Mouse (Mus musculus): ENCODE data around the gene Uchl1. TPM values are rescaled to one million over a fixed set of nuclear protein-coding genes. Genes with fewer than 3 reads are reported as not detected.

The Uchl1 gene
- polyA plus RNA-seq, 1 experiment from 2014 or later = 73.4 TPM

DNA sequence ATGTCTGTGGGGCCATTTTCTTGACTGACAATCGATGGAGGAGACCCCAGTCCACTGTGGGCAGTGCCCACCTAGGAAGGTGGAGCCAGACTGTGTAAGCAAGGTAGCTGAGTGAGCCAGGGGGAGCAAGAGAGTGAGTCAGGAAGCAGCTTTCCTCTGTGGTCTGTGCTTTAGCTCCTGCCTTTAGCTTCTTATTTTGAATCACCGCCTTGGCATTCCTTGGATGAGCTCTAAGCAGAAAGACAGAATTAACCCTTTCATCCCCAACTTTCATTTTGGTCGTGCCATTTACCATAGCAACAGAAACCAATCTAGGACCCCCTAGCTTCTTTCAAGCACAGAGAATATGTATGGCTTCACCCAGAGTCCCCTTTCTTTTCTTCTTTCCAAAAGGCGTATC is 42.0 kb downstream of the Uchl1 start:
- 52% methylated on average over 4 of the region's 4 CpGs for WGBS
- no peak overlapping the region for H3K4me2 ChIP-seq (replicated peaks; ENCODE audit: low read depth)
- H3K4me3 ChIP-seq (ENCODE audit: low read depth, low read length) = no peak overlapping the region
- no peaks in the 10 kb centered on the region for H3K27me3 ChIP-seq (replicated peaks; ENCODE audit: control insufficient read depth, insufficient read depth, low read length)
- H3K27ac ChIP-seq (ENCODE audit: low read depth, low read length) = no peak overlapping the region
- H3K4me1 ChIP-seq (replicated peaks; ENCODE audit: control insufficient read depth, insufficient read depth, low read length) = no peaks in the 10 kb centered on the region
- TF ChIP-seq CTCF (IDR thresholded peaks at IDR 0.05; ENCODE audit: low read depth) = no peak
- no peak overlapping the region for H3K9ac ChIP-seq (ENCODE audit: low read depth, low read length)
- no peak for ATAC-seq
- no peaks in the 10 kb centered on the region for H3K36me3 ChIP-seq (ENCODE audit: control insufficient read depth, insufficient read depth)
- H3K9me3 ChIP-seq (ENCODE audit: control insufficient read depth) = no peaks in the 10 kb centered on the region

DNA sequence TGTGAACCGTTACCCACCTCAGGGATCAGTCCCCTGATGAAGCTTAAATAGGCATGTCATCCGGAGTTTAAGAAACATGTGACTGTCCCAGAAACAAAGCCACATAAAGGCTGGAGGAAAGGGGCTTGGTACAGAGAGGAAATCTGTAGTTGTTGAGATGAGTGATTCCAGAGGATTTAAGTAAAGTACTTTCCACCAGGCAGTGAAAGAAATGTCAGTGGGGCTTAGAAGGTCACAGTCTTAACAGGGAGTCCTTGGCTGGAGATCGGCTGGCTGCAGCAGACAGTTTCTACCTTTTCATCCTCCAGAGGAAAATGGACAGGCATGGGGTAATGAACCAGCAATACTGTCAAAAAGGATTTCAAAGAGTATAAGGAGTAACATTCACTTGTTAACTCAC is 42.5 kb downstream of the Uchl1 start:
- no peak for ATAC-seq
- Histone ChIP-seq H3K9ac (ENCODE audit: low read depth, low read length) (no peak overlapping the region), H3K4me2 (replicated peaks; ENCODE audit: low read depth) (no peak overlapping the region), H3K4me3 (ENCODE audit: low read depth, low read length) (no peak overlapping the region), H3K9me3 (ENCODE audit: control insufficient read depth) (no peaks in the 10 kb centered on the region), H3K36me3 (ENCODE audit: control insufficient read depth, insufficient read depth) (no peaks in the 10 kb centered on the region), H3K27me3 (replicated peaks; ENCODE audit: control insufficient read depth, insufficient read depth, low read length) (no peaks in the 10 kb centered on the region), H3K4me1 (replicated peaks; ENCODE audit: control insufficient read depth, insufficient read depth, low read length) (no peaks in the 10 kb centered on the region), H3K27ac (ENCODE audit: low read depth, low read length) (no peak overlapping the region)
- no peak for TF ChIP-seq CTCF (IDR thresholded peaks at IDR 0.05; ENCODE audit: low read depth)
- 68% methylated on average over 3 of the region's 3 CpGs for WGBS

DNA sequence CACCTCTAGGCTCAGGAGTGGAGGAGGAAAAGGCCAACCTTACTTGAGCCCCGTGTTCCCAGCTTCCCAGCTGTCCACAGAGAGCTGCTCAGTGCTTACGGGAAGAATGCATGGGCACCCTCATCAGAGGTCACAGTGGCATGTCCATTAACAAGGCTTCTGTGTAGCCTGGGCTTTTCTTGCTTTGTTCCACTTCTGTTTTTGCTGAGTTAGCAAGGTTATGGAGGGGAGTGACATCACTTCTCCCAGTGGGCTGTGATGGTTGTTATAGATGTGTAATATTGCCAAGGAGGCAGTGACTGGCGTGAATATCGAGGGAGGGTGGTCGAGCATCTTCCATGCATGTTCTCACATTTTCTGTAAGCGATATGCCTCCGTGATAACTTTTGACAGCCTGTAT is 43.0 kb downstream of the Uchl1 start:
- Histone ChIP-seq H3K4me1 (replicated peaks; ENCODE audit: control insufficient read depth, insufficient read depth, low read length) (no peaks in the 10 kb centered on the region), H3K9me3 (ENCODE audit: control insufficient read depth) (no peaks in the 10 kb centered on the region), H3K27me3 (replicated peaks; ENCODE audit: control insufficient read depth, insufficient read depth, low read length) (no peaks in the 10 kb centered on the region), H3K4me2 (replicated peaks; ENCODE audit: low read depth) (no peak overlapping the region), H3K9ac (ENCODE audit: low read depth, low read length) (no peak overlapping the region), H3K4me3 (ENCODE audit: low read depth, low read length) (no peak overlapping the region), H3K36me3 (ENCODE audit: control insufficient read depth, insufficient read depth) (no peaks in the 10 kb centered on the region), H3K27ac (ENCODE audit: low read depth, low read length) (no peak overlapping the region)
- no peak for TF ChIP-seq CTCF (IDR thresholded peaks at IDR 0.05; ENCODE audit: low read depth)
- 78% methylated on average over 7 of the region's 7 CpGs for WGBS
- no peak for ATAC-seq

DNA sequence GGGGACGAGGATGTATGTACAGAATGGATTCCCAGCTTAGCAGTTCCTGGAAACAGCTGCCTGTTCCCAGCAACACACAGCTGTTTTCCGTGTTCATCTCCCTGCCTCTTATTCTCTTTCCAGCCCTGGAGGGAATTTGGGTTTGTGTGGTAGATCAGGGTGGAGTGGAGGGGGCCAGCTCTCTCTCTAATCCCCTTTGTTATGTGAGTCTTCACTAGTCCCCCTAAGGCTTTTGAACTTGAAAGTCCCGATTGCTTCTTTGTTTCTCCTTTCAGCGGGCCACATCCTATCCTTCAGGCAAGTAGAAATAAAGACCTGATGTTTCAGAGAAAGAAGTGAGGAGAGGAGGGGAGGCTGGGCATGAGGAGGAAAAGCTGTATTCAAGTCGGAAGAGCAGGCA is 45.0 kb downstream of the Uchl1 start:
- H3K9ac ChIP-seq (ENCODE audit: low read depth, low read length) = no peak overlapping the region
- ATAC-seq = no peak
- WGBS = 43% methylated on average over 5 of the region's 5 CpGs
- no peak for TF ChIP-seq CTCF (IDR thresholded peaks at IDR 0.05; ENCODE audit: low read depth)
- H3K4me3 ChIP-seq (ENCODE audit: low read depth, low read length) = no peak overlapping the region
- H3K4me1 ChIP-seq (replicated peaks; ENCODE audit: control insufficient read depth, insufficient read depth, low read length) = no peaks in the 10 kb centered on the region
- H3K36me3 ChIP-seq (ENCODE audit: control insufficient read depth, insufficient read depth) = no peaks in the 10 kb centered on the region
- H3K27ac ChIP-seq (ENCODE audit: low read depth, low read length) = no peak overlapping the region
- H3K9me3 ChIP-seq (ENCODE audit: control insufficient read depth) = no peaks in the 10 kb centered on the region
- no peak overlapping the region for H3K4me2 ChIP-seq (replicated peaks; ENCODE audit: low read depth)
- H3K27me3 ChIP-seq (replicated peaks; ENCODE audit: control insufficient read depth, insufficient read depth, low read length) = no peaks in the 10 kb centered on the region

- no peak for TF ChIP-seq CTCF (IDR thresholded peaks at IDR 0.05; ENCODE audit: low read depth)
- Histone ChIP-seq H3K36me3 (ENCODE audit: control insufficient read depth, insufficient read depth) (no peaks in the 10 kb centered on the region), H3K4me1 (replicated peaks; ENCODE audit: control insufficient read depth, insufficient read depth, low read length) (no peaks in the 10 kb centered on the region), H3K27me3 (replicated peaks; ENCODE audit: control insufficient read depth, insufficient read depth, low read length) (no peaks in the 10 kb centered on the region), H3K27ac (ENCODE audit: low read depth, low read length) (no peak overlapping the region), H3K4me2 (replicated peaks; ENCODE audit: low read depth) (no peak overlapping the region), H3K9me3 (ENCODE audit: control insufficient read depth) (no peaks in the 10 kb centered on the region), H3K9ac (ENCODE audit: low read depth, low read length) (no peak overlapping the region), H3K4me3 (ENCODE audit: low read depth, low read length) (no peak overlapping the region)
- WGBS = 80% methylated on average over 9 of the region's 9 CpGs
- no peak for ATAC-seq
Measured at GRCm38 (mm10) chr5:66722586-66722985, 46.7 kb downstream of the Uchl1 start.

DNA sequence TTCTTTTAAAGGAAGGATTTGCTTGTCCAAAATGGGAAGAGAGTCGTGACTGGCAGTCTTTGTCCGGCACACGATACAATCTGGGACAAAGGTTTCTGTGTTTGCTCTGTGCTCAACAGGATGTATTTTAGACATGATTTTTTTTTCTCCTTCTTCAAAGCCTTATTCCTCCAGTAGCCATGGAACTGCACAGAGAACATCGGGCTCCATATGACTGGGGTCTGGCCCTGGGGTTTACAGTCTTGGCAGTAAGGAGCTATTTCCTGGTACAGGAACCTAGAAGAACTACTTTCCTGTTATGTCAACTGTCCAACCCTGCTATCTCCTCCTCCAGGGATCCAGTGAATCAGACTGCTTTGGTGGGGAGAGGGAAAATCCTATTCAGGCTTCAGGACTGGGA is 47.1 kb downstream of the Uchl1 start:
- TF ChIP-seq CTCF (IDR thresholded peaks at IDR 0.05; ENCODE audit: low read depth) = no peak
- H3K9me3 ChIP-seq (ENCODE audit: control insufficient read depth) = no peaks in the 10 kb centered on the region
- no peak overlapping the region for H3K4me3 ChIP-seq (ENCODE audit: low read depth, low read length)
- no peak for ATAC-seq
- WGBS = 49% methylated on average over 4 of the region's 4 CpGs
- no peaks in the 10 kb centered on the region for H3K4me1 ChIP-seq (replicated peaks; ENCODE audit: control insufficient read depth, insufficient read depth, low read length)
- no peaks in the 10 kb centered on the region for H3K27me3 ChIP-seq (replicated peaks; ENCODE audit: control insufficient read depth, insufficient read depth, low read length)
- no peak overlapping the region for H3K9ac ChIP-seq (ENCODE audit: low read depth, low read length)
- H3K36me3 ChIP-seq (ENCODE audit: control insufficient read depth, insufficient read depth) = no peaks in the 10 kb centered on the region
- no peak overlapping the region for H3K4me2 ChIP-seq (replicated peaks; ENCODE audit: low read depth)
- no peak overlapping the region for H3K27ac ChIP-seq (ENCODE audit: low read depth, low read length)

- 42% methylated on average over 3 of the region's 3 CpGs for WGBS
- Histone ChIP-seq H3K4me2 (replicated peaks; ENCODE audit: low read depth) (no peak overlapping the region), H3K36me3 (ENCODE audit: control insufficient read depth, insufficient read depth) (no peaks in the 10 kb centered on the region), H3K9ac (ENCODE audit: low read depth, low read length) (no peak overlapping the region), H3K27me3 (replicated peaks; ENCODE audit: control insufficient read depth, insufficient read depth, low read length) (no peaks in the 10 kb centered on the region), H3K4me1 (replicated peaks; ENCODE audit: control insufficient read depth, insufficient read depth, low read length) (no peaks in the 10 kb centered on the region), H3K27ac (ENCODE audit: low read depth, low read length) (no peak overlapping the region), H3K4me3 (ENCODE audit: low read depth, low read length) (no peak overlapping the region), H3K9me3 (ENCODE audit: control insufficient read depth) (no peaks in the 10 kb centered on the region)
- ATAC-seq = no peak
- TF ChIP-seq CTCF (IDR thresholded peaks at IDR 0.05; ENCODE audit: low read depth) = no peak
Measured at GRCm38 (mm10) chr5:66723626-66724025, 47.7 kb downstream of the Uchl1 start.

Data from intestine, postnatal 0 days (tissue).